Comparison of ENCODE assay signal across 28 mouse cellular contexts in genomic region chr6:117185381-117185780, GRCm38 (mm10). TPM values are rescaled to one million over a fixed set of nuclear protein-coding genes. Genes with fewer than 3 reads are reported as not detected.
"Had no signal": no experiment of that assay in that cellular context is flagged by ENCODE, and none has a peak within 500 bp of the region (broad histone marks: within the 10 kb centered on the region; RNA-seq: fewer than 3 reads in every experiment).

No protein-coding gene starts in this region.

- H3K27me3 ChIP-seq: embryonic facial prominence, embryonic 12.5 days; embryonic facial prominence, embryonic 13.5 days; embryonic facial prominence, embryonic 15.5 days; forebrain, embryonic 12.5 days; forebrain, embryonic 13.5 days; forebrain, embryonic 15.5 days had no signal

- DNase-seq: cerebellum, adult 9-10 months; cerebellum, adult 9-11 months; cerebellum, postnatal 10 days; cerebellum, postnatal 14 days; cerebellum, postnatal 25 days; cerebellum, postnatal 36 days; embryo, embryonic 11 days; forebrain, postnatal 0 days; gastrocnemius, adult 2 months; gastrocnemius, postnatal 10 days; gastrocnemius, postnatal 14 days; gastrocnemius, postnatal 25 days; gastrocnemius, postnatal 36 days; heart, adult 18-20 months; heart, adult 2 months had no signal

- H3K4me2 ChIP-seq: embryonic facial prominence, embryonic 12.5 days; embryonic facial prominence, embryonic 13.5 days; embryonic facial prominence, embryonic 15.5 days; forebrain, embryonic 12.5 days; forebrain, embryonic 13.5 days; forebrain, embryonic 15.5 days; heart, embryonic 11.5 days had no signal

- H3K4me1 ChIP-seq: embryonic facial prominence, embryonic 12.5 days; embryonic facial prominence, embryonic 13.5 days; embryonic facial prominence, embryonic 15.5 days; forebrain, embryonic 15.5 days had no signal

- H3K36me3 ChIP-seq: embryonic facial prominence, embryonic 15.5 days; forebrain, embryonic 10.5 days; forebrain, embryonic 12.5 days; forebrain, embryonic 15.5 days; heart, embryonic 10.5 days had no signal

- H3K27ac ChIP-seq: embryonic facial prominence, embryonic 12.5 days; embryonic facial prominence, embryonic 13.5 days; embryonic facial prominence, embryonic 15.5 days; forebrain, embryonic 10.5 days; forebrain, embryonic 12.5 days; forebrain, embryonic 13.5 days; forebrain, embryonic 15.5 days; gastrocnemius, adult 2 months; heart, adult 2 months; heart, embryonic 10.5 days had no signal

- ATAC-seq: forebrain, embryonic 13.5 days; forebrain, embryonic 14.5 days; forebrain, embryonic 15.5 days; forebrain, embryonic 16.5 days; forebrain, postnatal 0 days had no signal

- H3K9me3 ChIP-seq: embryonic facial prominence, embryonic 12.5 days; embryonic facial prominence, embryonic 13.5 days; embryonic facial prominence, embryonic 15.5 days; forebrain, embryonic 10.5 days; forebrain, embryonic 12.5 days; forebrain, embryonic 13.5 days; forebrain, embryonic 15.5 days; heart, embryonic 10.5 days had no signal

- H3K9ac ChIP-seq: embryonic facial prominence, embryonic 12.5 days; embryonic facial prominence, embryonic 13.5 days; embryonic facial prominence, embryonic 15.5 days; forebrain, embryonic 12.5 days; forebrain, embryonic 13.5 days; forebrain, embryonic 15.5 days; forebrain, postnatal 0 days had no signal

- H3K4me3 ChIP-seq: embryonic facial prominence, embryonic 12.5 days; embryonic facial prominence, embryonic 13.5 days; embryonic facial prominence, embryonic 15.5 days; erythroblast, embryonic 14.5 days; forebrain, embryonic 10.5 days; forebrain, embryonic 12.5 days; forebrain, embryonic 13.5 days; forebrain, embryonic 15.5 days; gastrocnemius, adult 2 months; heart, adult 2 months; heart, embryonic 10.5 days had no signal

RNA-seq across cellular contexts. Expression of gene Cxcl12, which starts 17.0 kb away (rescaled TPM):
- total RNA-seq: granulocyte monocyte progenitor cell, adult 5-6 weeks had no signal
